Mouse (Mus musculus) colon, adult 2 months (tissue): ENCODE data around the gene Prnp. TPM values are rescaled to one million over a fixed set of nuclear protein-coding genes. Genes with fewer than 3 reads are reported as not detected.

ENCODE experiments used
- polyA plus RNA-seq: library from polyadenylated mRNA; depleted of rRNA; stranded (reverse); fragments of >200 nt; gene quantifications from 2 replicates; pipeline ENCODE4 v1.2.3, GENCODE M21; 2012; rRNA removed

Prnp gene
- polyA plus RNA-seq: 95.1 and 98.3 TPM in 2 replicates

GRCm38 (mm10) chr2:131909683-131910572 is at the start of gene Prnp, which contains the start of gene Prn:
TSS of gene Prnp (plus strand) at chr2:131909928.
TSS of gene Prn (plus strand) at chr2:131909957.

GRCm38 (mm10) chr2:131950598-131951095 is 40.9 kb downstream of the Prnp start, which contains the start of gene Prnd:
TSS of gene Prnd (plus strand) at chr2:131950861.

Other genes with a start within 250 kb of the Prnp start
- 0.03 and 0.09 TPM in 2 replicates for gene Erv3, start 50.2 kb upstream of the Prnp start, polyA plus RNA-seq
- not detected in 2 replicates for gene Prn, start within 50 bp of the Prnp start, polyA plus RNA-seq
- gene Prnd, start 40.9 kb downstream of the Prnp start, polyA plus RNA-seq: 0.38 and 0.62 TPM in 2 replicates
- 11.8 and 14.4 TPM in 2 replicates for gene Rassf2, start 120.3 kb downstream of the Prnp start, polyA plus RNA-seq
- 27.5 and 41.3 TPM in 2 replicates for gene Slc23a2, start 235.2 kb downstream of the Prnp start, polyA plus RNA-seq